Comparison of ENCODE assay signal across 20 mouse cellular contexts in genomic region chr12:103509893-103510292, GRCm38 (mm10). TPM values are rescaled to one million over a fixed set of nuclear protein-coding genes. Genes with fewer than 3 reads are reported as not detected.
DNase-seq lines count a peak whose midpoint lies in the region; ATAC-seq lines count a peak whose summit lies in the region.
"Had no signal": no experiment of that assay in that cellular context is flagged by ENCODE, and none has a peak within 500 bp of the region (broad histone marks: within the 10 kb centered on the region; RNA-seq: fewer than 3 reads in every experiment).

No protein-coding gene starts in this region.

- peak; percentile 58 for ATAC-seq in frontal cortex, adult (ENCODE audit: low TSS enrichment)
- ATAC-seq in hindbrain, embryonic 13.5 days (ENCODE audit: low FRiP score), result no peak
- ATAC-seq: intestine, postnatal 0 days had no signal

- H3K27me3 ChIP-seq in limb, embryonic 10.5 days (ENCODE audit: low read depth, poor library complexity, severe bottlenecking), result no peaks in the 10 kb centered on the region
- H3K27me3 ChIP-seq in hindbrain, embryonic 13.5 days, result no peaks in the 10 kb centered on the region
- H3K27me3 ChIP-seq: embryonic facial prominence, embryonic 12.5 days; hindbrain, embryonic 15.5 days; lung, embryonic 15.5 days; midbrain, embryonic 12.5 days had no signal

- no peaks in the 10 kb centered on the region for H3K36me3 ChIP-seq in limb, embryonic 10.5 days
- no peaks in the 10 kb centered on the region for H3K36me3 ChIP-seq in hindbrain, embryonic 13.5 days
- H3K36me3 ChIP-seq: embryonic facial prominence, embryonic 12.5 days; hindbrain, embryonic 15.5 days; lung, embryonic 15.5 days; midbrain, embryonic 12.5 days had no signal

- no peaks in the 10 kb centered on the region for H3K4me1 ChIP-seq in limb, embryonic 10.5 days
- H3K4me1 ChIP-seq in hindbrain, embryonic 13.5 days (replicated peaks), result peaks cover 12% of the 10 kb centered on the region; the same call in 1 of the 2 replicates
- H3K4me1 ChIP-seq: embryonic facial prominence, embryonic 12.5 days; lung, embryonic 15.5 days had no signal

- H3K9ac ChIP-seq in hindbrain, embryonic 13.5 days, result no peak overlapping the region
- H3K9ac ChIP-seq: embryonic facial prominence, embryonic 12.5 days; hindbrain, embryonic 15.5 days; lung, embryonic 15.5 days; midbrain, embryonic 12.5 days had no signal

- no peaks in the 10 kb centered on the region for H3K9me3 ChIP-seq in limb, embryonic 10.5 days (replicated peaks)
- no peaks in the 10 kb centered on the region for H3K9me3 ChIP-seq in hindbrain, embryonic 13.5 days
- H3K9me3 ChIP-seq: embryonic facial prominence, embryonic 12.5 days; hindbrain, embryonic 15.5 days; lung, embryonic 15.5 days; midbrain, embryonic 12.5 days had no signal

- intact Hi-C loops in left cerebral cortex, postnatal 25 days (cut with DNase I), result no loop called here

- no peak overlapping the region for H3K4me3 ChIP-seq in limb, embryonic 10.5 days
- no peak overlapping the region for H3K4me3 ChIP-seq in hindbrain, embryonic 13.5 days
- H3K4me3 ChIP-seq: embryonic facial prominence, embryonic 12.5 days; hindbrain, embryonic 15.5 days; lung, embryonic 15.5 days; midbrain, embryonic 12.5 days had no signal

- no peak overlapping the region for H3K4me2 ChIP-seq in hindbrain, embryonic 13.5 days
- H3K4me2 ChIP-seq: embryonic facial prominence, embryonic 12.5 days; heart, embryonic 11.5 days; hindbrain, embryonic 15.5 days; lung, embryonic 15.5 days; midbrain, embryonic 12.5 days had no signal

- no peak overlapping the region for H3K27ac ChIP-seq in limb, embryonic 10.5 days
- H3K27ac ChIP-seq in hindbrain, embryonic 13.5 days, result no peak overlapping the region
- H3K27ac ChIP-seq: embryonic facial prominence, embryonic 12.5 days; hindbrain, embryonic 15.5 days; lung, embryonic 15.5 days; macrophage; midbrain, embryonic 12.5 days had no signal

- DNase-seq in frontal cortex, postnatal 14 days (ENCODE audit: low spot score in 2 of 2), result no peak
- DNase-seq in layer of hippocampus, adult 8-10 months (ENCODE audit: low spot score in 2 of 2), result peak; percentile 72
- DNase-seq in left cerebral cortex, postnatal 25 days (ENCODE audit: low spot score in 2 of 2), result peak; percentile 51 to 85
- DNase-seq in right cerebral cortex, postnatal 36 days (ENCODE audit: low spot score in 2 of 2), result peak; percentile 44 to 63
- no peak for DNase-seq in limb, embryonic 10.5 days (ENCODE audit: low spot score)
- DNase-seq in kidney, postnatal 14 days, result no peak
- DNase-seq: adrenal gland, adult 2 months; cerebellum, adult 18-20 months; kidney, postnatal 10 days had no signal

- WGBS in limb, embryonic 10.5 days, result 92% methylated on average over 8 of the region's 8 CpGs
- 92% methylated on average over 8 of the region's 8 CpGs for WGBS in hindbrain, embryonic 13.5 days

RNA-seq across cellular contexts. Expression of gene Ppp4r4, which starts 22.2 kb away (rescaled TPM):
- 10 to 100 TPM; 37.8 to 51.4 (median 42.4) TPM for total RNA-seq in layer of hippocampus, adult 8-10 months (2022)
- 10 to 100 TPM; 21.5 to 23.4 TPM for total RNA-seq in left cerebral cortex, postnatal 25 days (2021)
- 1.2 and 1.9 TPM in 2 replicates for polyA plus RNA-seq in limb, embryonic 10.5 days (2016; fragmentation: Nextera tagmentation; extraction: Ambion mirVana)
- 2.5 and 3.0 TPM in 2 replicates for polyA plus RNA-seq in hindbrain, embryonic 13.5 days (2015; fragmentation: Nextera tagmentation; extraction: Ambion mirVana)

RNA-seq across cellular contexts. Expression of gene Ifi27l2b, which starts 52.9 kb away (rescaled TPM):
- not detected for total RNA-seq in layer of hippocampus, adult 8-10 months (2022)
- not detected for total RNA-seq in left cerebral cortex, postnatal 25 days (2021)
- not detected in 2 replicates for polyA plus RNA-seq in limb, embryonic 10.5 days (2016; fragmentation: Nextera tagmentation; extraction: Ambion mirVana)
- polyA plus RNA-seq in hindbrain, embryonic 13.5 days (2015; fragmentation: Nextera tagmentation; extraction: Ambion mirVana), result not detected in 2 replicates
- total RNA-seq: adrenal gland, adult 2 months; left cerebral cortex, adult 8-10 months; neutrophil, adult 5-6 weeks had no signal
- polyA plus RNA-seq: adrenal gland, adult 2 months; embryonic facial prominence, embryonic 12.5 days; heart, embryonic 11.5 days; hindbrain, embryonic 15.5 days; lung, embryonic 15.5 days; macrophage; midbrain, embryonic 12.5 days had no signal

Comparison
In these comparisons a context has a peak if more than half of its experiments do, and no peak if none do; other contexts are left out.
1. DNase-seq: peak in layer of hippocampus, adult 8-10 months (2 of 2), left cerebral cortex, postnatal 25 days (2 of 2) and right cerebral cortex, postnatal 36 days (2 of 2); none in frontal cortex, postnatal 14 days (0 of 2), limb, embryonic 10.5 days (single experiment) and kidney, postnatal 14 days (single experiment).